Mouse (Mus musculus) liver, embryonic 11.5 days (tissue): ENCODE measurements around the gene Gpcpd1. TPM values are rescaled to one million over a fixed set of nuclear protein-coding genes. Genes with fewer than 3 reads are reported as not detected.
A peak's percentile ranks its signal among the peaks of the same experiment; 100 is the strongest.

Experiments used
- ATAC-seq: fragments of 200-750 bp; cut with Nextera tagmentation; replicated peaks from 2 replicates; pipeline ENCODE4 v1.8.0; 2017; ENCODE audit warnings: moderate number of reproducible peaks, mild to moderate bottlenecking, moderate TSS enrichment, moderate library complexity; ENCODE audit not compliant: low FRiP score
- DNase-seq: peaks from one replicate; pipeline ENCODE4 v3.0.0-alpha.2; 2017; ENCODE audit warnings: low spot score
- H3K27ac ChIP-seq: fragments of 300-500 bp; sonication (generic); 2 replicates; pipeline ENCODE4 v1.5.1; 2014; ENCODE audit warnings: mild to moderate bottlenecking, low read depth, low read length, control low read depth
- H3K27me3 ChIP-seq: fragments of 300-500 bp; sonication (generic); replicated peaks from 2 replicates; pipeline ENCODE4 v1.6.1; 2014; ENCODE audit warnings: low read length, mixed read lengths; ENCODE audit not compliant: control insufficient read depth, insufficient read depth
- H3K36me3 ChIP-seq: fragments of 300-500 bp; sonication (generic); 2 replicates; pipeline ENCODE4 v1.6.1; 2014; ENCODE audit warnings: mild to moderate bottlenecking, low read length, moderate library complexity, mixed read lengths; ENCODE audit not compliant: control insufficient read depth, insufficient read depth
- H3K4me1 ChIP-seq: fragments of 300-500 bp; sonication (generic); replicated peaks from 2 replicates; pipeline ENCODE4 v1.6.1; 2014; ENCODE audit warnings: low read length, mixed read lengths; ENCODE audit not compliant: control insufficient read depth, insufficient read depth
- H3K4me2 ChIP-seq: fragments of 300-500 bp; sonication (generic); 2 replicates; pipeline ENCODE4 v1.6.1; 2014; ENCODE audit warnings: mild to moderate bottlenecking, control low read depth, moderate library complexity
- H3K4me3 ChIP-seq: fragments of 300-500 bp; sonication (generic); 2 replicates; pipeline ENCODE4 v1.5.1; 2014; ENCODE audit warnings: low read depth, low read length, control low read depth
- H3K9ac ChIP-seq: fragments of 300-500 bp; sonication (generic); 2 replicates; pipeline ENCODE4 v1.6.1; 2014; ENCODE audit warnings: low read depth, low read length, control low read depth
- H3K9me3 ChIP-seq: fragments of 300-500 bp; sonication (generic); 2 replicates; pipeline ENCODE4 v1.6.1; 2016; ENCODE audit warnings: low read length, inconsistent platforms, mixed read lengths; ENCODE audit not compliant: control insufficient read depth
- WGBS: fragments of 180-500 bp; shearing (Covaris S2); extraction: QIAGEN DNeasy Blood & Tissue Kit; methylation state at CpG from one replicate; pipeline ENCODE4 v1.1.7; 2014; 5-methylcytosine and 5-hydroxymethylcytosine counted together
- polyA plus RNA-seq: library from polyadenylated mRNA; unstranded; fragments of >200 nt; fragmentation: Nextera tagmentation; extraction: Ambion mirVana; gene quantifications from 2 replicates; pipeline ENCODE4 v1.2.1, GENCODE M21; 2014

The Gpcpd1 gene
- polyA plus RNA-seq, 1 experiment from 2014 or later = 23.2 TPM

GRCm38 (mm10) chr2:132578711-132579110, 8.8 kb downstream of the Gpcpd1 start:
- 91% methylated on average over 3 of the region's 3 CpGs for WGBS
- Histone ChIP-seq H3K9ac (no peak overlapping the region), H3K4me1 (peaks cover 18% of the 10 kb centered on the region), H3K4me3 (no peak overlapping the region), H3K36me3 (no peaks in the 10 kb centered on the region), H3K4me2 (peak overlapping the region; percentile 90), H3K27me3 (no peaks in the 10 kb centered on the region), H3K27ac (no peak overlapping the region), H3K9me3 (no peaks in the 10 kb centered on the region)
- peak; percentile 20 for DNase-seq
- ATAC-seq = no peak

GRCm38 (mm10) chr2:132578059-132578458, 9.5 kb downstream of the Gpcpd1 start:
- Histone ChIP-seq H3K27ac (peak overlapping the region; percentile 99), H3K4me1 (peaks cover 18% of the 10 kb centered on the region), H3K9ac (peak overlapping the region; percentile 95), H3K4me3 (peak overlapping the region; percentile 66), H3K27me3 (no peaks in the 10 kb centered on the region), H3K4me2 (peak overlapping the region; percentile 90), H3K9me3 (no peaks in the 10 kb centered on the region), H3K36me3 (no peaks in the 10 kb centered on the region)
- peak; percentile 98 for ATAC-seq
- DNase-seq = peak; percentile 97
- WGBS = under 1% methylated on average over 38 of the region's 38 CpGs

DNA sequence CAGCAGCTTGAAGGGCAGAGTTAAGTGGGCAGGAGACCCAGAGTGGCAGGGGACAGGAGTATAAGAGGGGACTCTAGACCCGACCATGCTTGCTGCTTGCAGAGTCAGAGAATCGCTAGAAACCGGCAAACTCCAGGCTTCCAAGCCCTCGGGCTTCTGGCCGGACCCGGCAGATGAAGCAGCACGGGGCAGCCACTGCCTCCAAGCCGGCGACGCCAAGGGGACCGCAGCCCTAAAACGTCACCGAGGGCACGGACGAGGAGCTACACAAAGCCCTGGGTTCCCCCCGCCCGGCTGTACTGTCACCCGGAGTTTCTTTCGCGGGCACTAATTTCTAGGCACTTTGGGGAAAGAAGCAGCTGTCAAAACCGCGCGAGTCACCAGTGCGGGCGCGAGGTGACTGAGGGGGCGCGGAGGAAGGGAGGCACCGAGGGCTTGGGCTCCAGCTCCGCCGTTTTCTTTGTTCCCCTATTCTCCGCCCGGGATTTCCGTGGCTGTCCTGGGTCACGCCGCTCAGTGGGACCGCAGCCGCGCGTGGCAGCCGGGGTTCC, 10.0 kb downstream of the Gpcpd1 start:
- H3K4me3 ChIP-seq = peak overlapping the region; percentile 66
- peak; percentile 53 for ATAC-seq
- peak overlapping the region; percentile 99 for H3K27ac ChIP-seq
- no peaks in the 10 kb centered on the region for H3K9me3 ChIP-seq
- peak overlapping the region; percentile 95 for H3K9ac ChIP-seq
- H3K27me3 ChIP-seq = no peaks in the 10 kb centered on the region
- peak overlapping the region; percentile 90 for H3K4me2 ChIP-seq
- H3K36me3 ChIP-seq = no peaks in the 10 kb centered on the region
- WGBS = under 1% methylated on average over 41 of the region's 41 CpGs
- peak; percentile 73 for DNase-seq
- peaks cover 18% of the 10 kb centered on the region for H3K4me1 ChIP-seq

DNA sequence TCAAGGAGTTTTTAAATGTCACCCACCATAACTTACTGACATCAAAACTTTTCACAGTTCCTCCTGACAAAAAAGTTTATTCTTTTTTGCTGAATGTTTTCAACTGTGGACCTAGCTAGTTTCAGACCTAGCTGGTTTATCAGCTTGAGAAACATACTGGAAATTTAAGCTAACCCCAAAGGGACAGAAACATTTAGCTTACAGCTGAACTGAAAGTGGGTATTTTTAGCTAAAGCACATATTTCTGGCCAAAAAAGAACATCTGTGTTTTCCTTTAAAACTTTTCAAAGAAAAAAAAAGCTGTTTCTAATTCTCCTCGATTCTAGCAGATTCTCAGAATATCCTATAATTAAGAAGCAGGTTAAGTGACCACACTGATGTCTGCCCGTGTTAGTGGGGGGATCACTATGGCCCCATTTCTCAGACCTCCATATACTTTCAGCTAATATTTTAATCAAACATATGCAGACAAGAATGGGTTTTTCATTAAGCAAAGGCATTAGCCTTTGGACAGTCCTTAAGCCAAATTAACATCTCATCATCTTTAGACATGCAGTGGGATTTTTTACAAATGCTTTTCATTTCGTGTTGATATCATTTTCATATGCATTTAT, 10.9 kb downstream of the Gpcpd1 start:
- Histone ChIP-seq H3K9ac (peak overlapping the region; percentile 52; the same call in 1 of the 2 replicates), H3K27me3 (no peaks in the 10 kb centered on the region), H3K27ac (0 out of 2 replicates have a peak overlapping the region, but pooled peaks have one; percentile 48), H3K4me3 (peak overlapping the region; percentile 66), H3K36me3 (no peaks in the 10 kb centered on the region), H3K9me3 (no peaks in the 10 kb centered on the region), H3K4me1 (peaks cover 16% of the 10 kb centered on the region), H3K4me2 (peak overlapping the region; percentile 90)
- no peak for ATAC-seq
- 44% methylated on average over 3 of the region's 3 CpGs for WGBS
- DNase-seq = no peak

DNA sequence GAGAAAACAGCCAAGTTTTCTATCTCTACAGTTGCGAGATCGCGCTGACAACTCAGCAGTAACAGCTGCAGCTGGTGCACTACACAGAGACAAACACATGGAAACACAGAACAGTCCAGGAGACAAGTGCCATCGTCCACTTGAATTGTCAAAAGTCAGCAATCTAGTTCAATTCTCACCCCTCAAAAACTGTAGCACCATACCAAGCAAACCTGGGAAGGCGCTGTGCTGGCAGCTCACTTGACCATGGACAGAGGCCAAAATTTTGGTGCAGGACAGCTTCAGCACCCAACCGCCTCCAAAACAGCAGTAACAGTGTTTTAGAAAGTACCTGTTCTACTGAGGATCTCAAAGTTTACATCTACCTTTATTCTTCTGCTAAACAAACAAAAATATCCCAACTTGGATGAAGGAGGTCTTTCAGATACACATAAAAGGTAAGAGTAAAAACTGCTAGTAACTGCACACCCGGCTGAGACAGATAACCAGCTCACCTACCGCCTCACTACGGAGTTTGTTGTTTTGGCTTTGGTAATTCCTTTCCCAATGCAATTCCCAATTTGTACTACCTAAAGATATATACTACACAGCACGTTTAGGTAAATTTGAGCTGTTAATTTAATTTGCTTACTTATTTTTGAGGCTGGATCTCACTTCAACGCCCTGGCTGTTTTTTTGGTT, 11.6 kb downstream of the Gpcpd1 start:
- peak overlapping the region; percentile 90 for H3K4me2 ChIP-seq
- DNase-seq (no peak), ATAC-seq (no peak)
- H3K4me1 ChIP-seq = peaks cover 16% of the 10 kb centered on the region
- peak overlapping the region; percentile 48; the same call in 1 of the 2 replicates for H3K27ac ChIP-seq
- H3K36me3 ChIP-seq = no peaks in the 10 kb centered on the region
- H3K27me3 ChIP-seq = no peaks in the 10 kb centered on the region
- peak overlapping the region; percentile 66 for H3K4me3 ChIP-seq
- no peaks in the 10 kb centered on the region for H3K9me3 ChIP-seq
- WGBS = 72% methylated on average over 11 of the region's 11 CpGs
- peak overlapping the region; percentile 52; the same call in 1 of the 2 replicates for H3K9ac ChIP-seq

- peaks cover 16% of the 10 kb centered on the region for H3K4me1 ChIP-seq
- H3K9me3 ChIP-seq = no peaks in the 10 kb centered on the region
- H3K4me3 ChIP-seq = no peak overlapping the region
- ATAC-seq (no peak), DNase-seq (no peak)
- no peaks in the 10 kb centered on the region for H3K36me3 ChIP-seq
- H3K9ac ChIP-seq = no peak overlapping the region
- H3K27ac ChIP-seq = no peak overlapping the region
- no peaks in the 10 kb centered on the region for H3K27me3 ChIP-seq
- 72% methylated on average over 3 of the region's 3 CpGs for WGBS
- peak overlapping the region; percentile 90 for H3K4me2 ChIP-seq
These were observed 12.3 kb downstream of the Gpcpd1 start for GRCm38 (mm10) chr2:132575256-132575655.

- H3K9me3 ChIP-seq = no peaks in the 10 kb centered on the region
- no peak overlapping the region for H3K9ac ChIP-seq
- DNase-seq (no peak), ATAC-seq (no peak)
- H3K4me1 ChIP-seq = peaks cover 16% of the 10 kb centered on the region
- 52% methylated on average over 2 of the region's 2 CpGs for WGBS
- no peaks in the 10 kb centered on the region for H3K27me3 ChIP-seq
- H3K4me2 ChIP-seq = peak overlapping the region; percentile 42
- H3K36me3 ChIP-seq = no peaks in the 10 kb centered on the region
- no peak overlapping the region for H3K27ac ChIP-seq
- no peak overlapping the region for H3K4me3 ChIP-seq
These were observed 14.2 kb downstream of the Gpcpd1 start for GRCm38 (mm10) chr2:132573280-132573679.

DNA sequence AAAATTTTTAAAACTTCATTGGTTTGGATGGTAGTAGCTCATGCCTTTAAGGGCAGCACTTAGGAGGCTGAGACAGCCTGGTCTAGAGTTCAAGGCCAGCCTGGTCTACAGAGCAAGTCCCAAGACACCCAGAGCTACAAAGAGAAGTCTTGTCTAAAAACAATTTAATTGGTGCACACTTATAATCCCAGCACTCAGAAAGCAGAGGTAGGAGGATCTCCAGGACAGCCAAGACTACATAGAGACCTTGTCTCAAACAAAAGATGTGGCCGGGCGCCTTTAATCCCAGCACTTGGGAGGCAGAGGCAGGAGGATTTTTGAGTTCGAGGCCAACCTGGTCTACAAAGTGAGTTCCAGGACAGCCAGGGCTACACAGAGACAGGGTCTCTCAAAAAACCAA, 14.9 kb downstream of the Gpcpd1 start:
- no peak overlapping the region for H3K27ac ChIP-seq
- no peaks in the 10 kb centered on the region for H3K27me3 ChIP-seq
- DNase-seq (no peak), ATAC-seq (no peak)
- peaks cover 16% of the 10 kb centered on the region for H3K4me1 ChIP-seq
- WGBS = 88% methylated on average over 3 of the region's 3 CpGs
- no peak overlapping the region for H3K4me2 ChIP-seq
- H3K9me3 ChIP-seq = no peaks in the 10 kb centered on the region
- H3K4me3 ChIP-seq = no peak overlapping the region
- H3K36me3 ChIP-seq = no peaks in the 10 kb centered on the region; the same call in 1 of the 2 replicates
- H3K9ac ChIP-seq = no peak overlapping the region
